Mouse (Mus musculus) liver, embryonic 14.5 days (tissue): Measurements from ENCODE around the gene Sertad3. TPM values are rescaled to one million over a fixed set of nuclear protein-coding genes. Genes with fewer than 3 reads are reported as not detected.
A peak's percentile ranks its signal among the peaks of the same experiment; 100 is the strongest.
"Not testable (repeated sequence)": the region's sequence is repeated elsewhere in the genome, so short reads cannot be mapped to it uniquely, and the experiment has no call there.

Source experiments
- ATAC-seq: fragments of 200-750 bp; cut with Nextera tagmentation; 2 replicates; pipeline ENCODE4 v1.8.0; 2017; ENCODE audit warnings: moderate number of reproducible peaks, mild to moderate bottlenecking, moderate library complexity; ENCODE audit not compliant: insufficient read depth
- DNase-seq, 3 experiments: peaks; one replicate each; pipeline ENCODE4 v3.0.0-alpha.2; 2012 to 2013; ENCODE audit warnings: low read depth in 3 of 3, low spot score in 3 of 3
- H3K27ac ChIP-seq: fragments of 300-500 bp; sonication (generic); 2 replicates; pipeline ENCODE4 v1.5.1; 2014; ENCODE audit warnings: moderate library complexity, mild to moderate bottlenecking, control low read depth, inconsistent platforms
- H3K27me3 ChIP-seq: fragments of 300-500 bp; sonication (generic); 2 replicates; pipeline ENCODE4 v1.6.1; 2014; ENCODE audit warnings: mild to moderate bottlenecking, low read length, moderate library complexity; ENCODE audit not compliant: control insufficient read depth, insufficient read depth
- H3K36me3 ChIP-seq: fragments of 300-500 bp; sonication (generic); replicated peaks from 2 replicates; pipeline ENCODE4 v1.6.1; 2014; ENCODE audit warnings: low read depth; ENCODE audit not compliant: control insufficient read depth, insufficient read depth
- H3K4me1 ChIP-seq, 2 experiments: fragments of 200-500 bp in 1 of 2; fragments of 300-500 bp in 1 of 2; sonication (generic) in 1 of 2; replicated peaks; 2 replicates each; pipeline ENCODE4 v1.6.1; 2012 to 2014; ENCODE audit warnings: antibody characterized with exemption in 1 of 2, inconsistent platforms in 1 of 2, low read length in 1 of 2; ENCODE audit not compliant: control insufficient read depth in 2 of 2, insufficient read depth in 2 of 2
- H3K4me2 ChIP-seq: fragments of 300-500 bp; sonication (generic); 2 replicates; pipeline ENCODE4 v1.6.1; 2014; ENCODE audit warnings: low read depth, mild to moderate bottlenecking, control low read depth, moderate library complexity
- H3K4me3 ChIP-seq, 2 experiments: fragments of 200-500 bp in 1 of 2; fragments of 300-500 bp in 1 of 2; sonication (generic) in 1 of 2; 2 replicates each; pipeline ENCODE4 v1.5.1; 2012 to 2014; ENCODE audit warnings: low read depth in 2 of 2, low read length in 2 of 2, mild to moderate bottlenecking in 2 of 2, control low read depth in 1 of 2, inconsistent platforms in 1 of 2, moderate library complexity in 1 of 2; ENCODE audit not compliant: insufficient read depth in 1 of 2
- H3K9ac ChIP-seq: fragments of 300-500 bp; sonication (generic); replicated peaks from 2 replicates; pipeline ENCODE4 v1.6.1; 2014; ENCODE audit warnings: mild to moderate bottlenecking, control low read depth, moderate library complexity
- H3K9me3 ChIP-seq: fragments of 300-500 bp; sonication (generic); 2 replicates; pipeline ENCODE4 v1.6.1; 2016; ENCODE audit warnings: low read length, mixed read lengths; ENCODE audit not compliant: control insufficient read depth
- CTCF ChIP-seq: IDR thresholded peaks from 2 replicates; pipeline ENCODE4 v1.5.1; 2016; ENCODE audit warnings: antibody characterized with exemption, low read depth, control low read depth
- EP300 ChIP-seq: IDR thresholded peaks from 2 replicates; pipeline ENCODE4 v1.6.1; 2016; ENCODE audit warnings: antibody characterized with exemption, low read depth
- WGBS: fragments of 180-500 bp; shearing (Covaris S2); extraction: QIAGEN DNeasy Blood & Tissue Kit; methylation state at CpG from one replicate; pipeline ENCODE4 v1.1.7; 2014; ENCODE audit not compliant: insufficient replicate concordance; 5-methylcytosine and 5-hydroxymethylcytosine counted together
- polyA plus RNA-seq, 2 experiments: library from polyadenylated mRNA; depleted of rRNA in 1 of 2; stranded (reverse) in 1 of 2; unstranded in 1 of 2; fragments of >200 nt; fragmentation: Nextera tagmentation in 1 of 2; extraction: Ambion mirVana in 1 of 2; gene quantifications; 2 replicates each; pipeline versions ENCODE4 v1.2.1 to v1.2.3; 2012 to 2014

Gene Sertad3
- polyA plus RNA-seq, 2 experiments: 22.5 to 24.0 TPM

- Histone ChIP-seq H3K27ac (peak overlapping the region; percentile 81), H3K4me3 (peak overlapping the region; percentile 64 to 71), H3K9me3 (no peaks in the 10 kb centered on the region), H3K36me3 (peaks cover 14% of the 10 kb centered on the region), H3K9ac (peak overlapping the region; percentile 84), H3K4me2 (peak overlapping the region; percentile 90), H3K4me1 (peaks cover 30 to 40% of the 10 kb centered on the region in 2 experiments), H3K27me3 (no peaks in the 10 kb centered on the region)
- DNase-seq: peak; percentile 86 to 92 (median 87)
- WGBS: under 1% methylated on average over 32 of the region's 33 CpGs
- peak; percentile 85 for ATAC-seq
- TF ChIP-seq CTCF (peak; percentile 94), EP300 (no peak)
Observed at GRCm38 (mm10) chr7:27490543-27491329, 17.2 kb downstream of the Sertad3 start.

DNA sequence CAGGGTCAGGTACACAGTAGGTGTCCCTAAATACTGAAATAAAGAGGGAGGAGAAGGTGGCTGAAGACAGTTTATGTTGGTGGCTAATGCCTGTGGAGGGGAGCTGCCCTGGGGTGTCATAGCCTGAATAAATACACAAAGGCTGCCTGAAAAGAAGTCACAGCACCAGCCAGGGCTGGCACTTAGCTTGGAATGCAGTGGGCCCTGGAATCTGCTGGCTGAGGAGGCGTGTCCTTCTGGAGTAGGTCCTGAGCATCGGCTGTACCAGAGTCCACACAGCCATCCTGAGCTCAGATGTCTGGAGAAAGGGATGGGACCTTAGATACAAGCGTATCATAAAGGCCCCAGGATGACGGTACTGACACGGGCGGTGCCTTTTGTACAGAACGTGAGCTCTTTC lies 18.3 kb downstream of the Sertad3 start:
- DNase-seq (no peak), ATAC-seq (no peak)
- Histone ChIP-seq H3K36me3 (peaks cover 14% of the 10 kb centered on the region), H3K4me1 (peaks cover 29 to 38% of the 10 kb centered on the region in 2 experiments), H3K4me2 (peak overlapping the region; percentile 90), H3K9ac (peak overlapping the region; percentile 84), H3K27me3 (no peaks in the 10 kb centered on the region), H3K4me3 (no peak overlapping the region; a peak in 1 of 4 replicates), H3K9me3 (no peaks in the 10 kb centered on the region), H3K27ac (peak overlapping the region; percentile 81)
- 65% methylated on average over 7 of the region's 7 CpGs for WGBS
- TF ChIP-seq CTCF (no peak), EP300 (no peak)

- DNase-seq: no peak
- no peak overlapping the region for H3K4me2 ChIP-seq
- H3K36me3 ChIP-seq: peaks cover 14% of the 10 kb centered on the region
- no peak for ATAC-seq
- no peaks in the 10 kb centered on the region for H3K9me3 ChIP-seq
- TF ChIP-seq CTCF: no peak
- no peak for TF ChIP-seq EP300
- WGBS: 42% methylated on average over 3 of the region's 3 CpGs
- no peak overlapping the region for H3K27ac ChIP-seq
- no peak overlapping the region for H3K4me3 ChIP-seq
- no peaks in the 10 kb centered on the region for H3K27me3 ChIP-seq
- H3K4me1 ChIP-seq: peaks cover 35 to 45% of the 10 kb centered on the region in 2 experiments
- H3K9ac ChIP-seq: no peak overlapping the region
Observed at GRCm38 (mm10) chr7:27493022-27493421, 19.5 kb downstream of the Sertad3 start.

GRCm38 (mm10) chr7:27493450-27493849 lies 19.9 kb downstream of the Sertad3 start:
- H3K27me3 ChIP-seq: no peaks in the 10 kb centered on the region
- no peak for TF ChIP-seq CTCF
- no peak for TF ChIP-seq EP300
- ATAC-seq (no peak), DNase-seq (no peak)
- no peaks in the 10 kb centered on the region for H3K9me3 ChIP-seq
- no peak overlapping the region for H3K4me2 ChIP-seq
- H3K27ac ChIP-seq: no peak overlapping the region
- no peak overlapping the region for H3K4me3 ChIP-seq
- peaks cover 31 to 40% of the 10 kb centered on the region in 2 experiments for H3K4me1 ChIP-seq
- H3K9ac ChIP-seq: no peak overlapping the region
- WGBS: 76% methylated on average over 5 of the region's 5 CpGs
- H3K36me3 ChIP-seq: peaks cover 14% of the 10 kb centered on the region

DNA sequence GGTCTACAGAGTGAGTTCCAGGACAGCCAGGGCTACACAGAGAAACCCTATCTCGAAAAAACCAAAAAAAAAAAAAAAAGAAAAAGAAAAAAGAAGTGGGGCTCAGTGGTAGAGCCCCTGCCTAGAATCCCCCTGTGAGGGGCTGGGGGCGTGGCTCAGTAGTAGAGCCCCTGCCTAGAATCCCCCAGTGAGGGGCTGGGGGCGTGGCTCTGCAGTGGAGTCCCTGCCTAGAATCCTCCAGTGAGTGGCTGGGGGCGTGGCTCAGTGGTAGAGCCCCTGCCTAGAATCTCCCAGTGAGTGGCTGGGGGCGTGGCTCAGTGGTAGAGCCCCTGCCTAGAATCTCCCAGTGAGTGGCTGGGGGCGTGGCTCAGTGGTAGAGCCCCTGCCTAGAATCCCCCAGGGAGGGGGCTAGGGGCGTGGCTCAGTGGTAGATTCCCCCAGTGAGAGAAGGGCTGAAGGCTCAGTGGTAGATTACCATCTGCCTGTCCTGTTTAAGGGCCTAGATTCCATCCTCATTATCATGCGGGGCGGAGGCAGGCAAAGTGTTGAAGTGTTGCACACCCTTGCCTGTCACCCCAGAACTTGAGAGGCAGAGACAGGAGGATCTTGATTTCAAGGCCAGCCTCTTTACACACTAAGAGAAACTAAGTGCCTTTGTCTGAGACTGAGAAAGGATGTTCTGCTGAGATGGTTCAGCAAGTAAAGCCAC lies 21.2 kb downstream of the Sertad3 start:
- H3K4me2 ChIP-seq: not testable (repeated sequence)

More for the DNA sequence above, 21.2 kb downstream of the Sertad3 start:
- peaks cover 23 to 32% of the 10 kb centered on the region in 2 experiments for H3K4me1 ChIP-seq
- H3K9ac ChIP-seq, H3K27ac ChIP-seq, H3K27me3 ChIP-seq, H3K9me3 ChIP-seq, H3K4me3 ChIP-seq, ATAC-seq, DNase-seq, H3K36me3 ChIP-seq: not testable (repeated sequence)
- 68% methylated on average over 9 of the region's 9 CpGs for WGBS
